Mouse (Mus musculus): ENCODE data around the gene Ssxb6. TPM values are rescaled to one million over a fixed set of nuclear protein-coding genes. Genes with fewer than 3 reads are reported as not detected.
"Not testable (repeated sequence)": the region's sequence is repeated elsewhere in the genome, so short reads cannot be mapped to it uniquely, and the experiment has no call there.

Gene Ssxb6
- total RNA-seq (2018; cell fraction: chromatin; rRNA removed), result not detected
- not detected for total RNA-seq (2018; cell fraction: cytosol; rRNA removed)
- not detected for total RNA-seq (2018; cell fraction: nucleus; rRNA removed)
- polyA plus RNA-seq (2018), result not detected in 3 replicates

GRCm38 (mm10) chrX:8548155-8548554 is at the start of gene Ssxb6:
Ssxb6 (minus strand) TSS chrX:8548255.
- H3K27ac ChIP-seq; H3K4me3 ChIP-seq (ENCODE audit: inconsistent target); H3K36me3 ChIP-seq (ENCODE audit: inconsistent target); H3K79me2 ChIP-seq (ENCODE audit: inconsistent target): not testable (repeated sequence)
- 60% methylated on average over 3 of the region's 4 CpGs for WGBS (ENCODE audit: missing documents)

- 15% methylated on average over 1 of the region's 1 CpGs for WGBS (ENCODE audit: missing documents)
- H3K27ac ChIP-seq; H3K79me2 ChIP-seq (ENCODE audit: inconsistent target); H3K36me3 ChIP-seq (ENCODE audit: inconsistent target); H3K4me3 ChIP-seq (ENCODE audit: inconsistent target): not testable (repeated sequence)
Measured at GRCm38 (mm10) chrX:8591716-8592115, 43.7 kb upstream of the Ssxb6 start, which contains the start of gene Ssxb3. Ssxb3 (minus strand) TSS chrX:8591816.

GRCm38 (mm10) chrX:8524854-8525253 is 23.2 kb downstream of the Ssxb6 start, which contains the start of gene Gm14459:
Gm14459 (minus strand) TSS chrX:8524954.
- no peaks in the 10 kb centered on the region for H3K79me2 ChIP-seq (ENCODE audit: inconsistent target)
- H3K36me3 ChIP-seq (ENCODE audit: inconsistent target), result no peaks in the 10 kb centered on the region
- WGBS (ENCODE audit: missing documents), result 64% methylated on average over 2 of the region's 2 CpGs
- H3K4me3 ChIP-seq (ENCODE audit: inconsistent target), result no peak within 1 kb of the TSS
- no peak within 1 kb of the TSS for H3K27ac ChIP-seq

Other genes with a start within 250 kb of the Ssxb6 start
- not detected in 3 replicates for gene Ssxb10, start 220.8 kb downstream of the Ssxb6 start, polyA plus RNA-seq (2018)
- not detected in 3 replicates for gene Ssxb9, start 181.3 kb downstream of the Ssxb6 start, polyA plus RNA-seq (2018)
- not detected in 3 replicates for gene Ssxb1, start 134.9 kb downstream of the Ssxb6 start, polyA plus RNA-seq (2018)
- gene Ssxb2, start 86.5 kb downstream of the Ssxb6 start, polyA plus RNA-seq (2018), result not detected in 3 replicates
- not detected in 3 replicates for gene Gm14459, start 23.3 kb downstream of the Ssxb6 start, polyA plus RNA-seq (2018)
- gene Ssxb3, start 43.6 kb upstream of the Ssxb6 start, polyA plus RNA-seq (2018), result not detected in 3 replicates
- gene Ssxb8, start 142.6 kb upstream of the Ssxb6 start, polyA plus RNA-seq (2018), result not detected in 3 replicates
- gene Ssx9, start 200.2 kb upstream of the Ssxb6 start, polyA plus RNA-seq (2018), result not detected in 3 replicates